Mouse (Mus musculus): Measurements from ENCODE around the gene Plod3. TPM values are rescaled to one million over a fixed set of nuclear protein-coding genes. Genes with fewer than 3 reads are reported as not detected.

Plod3 gene
- polyA plus RNA-seq, 1 experiment, result 120 TPM

DNA sequence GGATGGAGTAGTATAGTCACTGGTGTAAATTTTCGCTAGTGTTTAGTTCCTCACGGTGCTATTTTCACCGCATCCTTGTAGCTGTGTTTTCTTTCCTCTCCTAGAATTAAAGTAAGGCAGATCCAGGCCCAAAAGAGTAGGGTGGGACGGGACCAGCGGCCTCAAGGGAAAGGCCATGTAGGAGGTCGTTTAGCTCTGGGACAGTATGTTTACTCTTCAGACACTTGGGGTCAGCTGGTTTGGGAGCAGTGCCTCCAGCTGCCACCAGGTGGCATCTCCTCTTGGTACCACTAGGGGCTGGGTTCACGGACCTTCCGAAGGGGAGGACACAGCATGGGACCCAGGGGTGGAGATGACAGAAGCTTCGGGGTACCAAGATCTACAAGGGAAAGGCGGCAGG lies 24.3 kb upstream of the Plod3 start:
- TF ChIP-seq POLR2A (IDR thresholded peaks at IDR 0.05; ENCODE audit: low read depth, low read length), result no peak
- peak; percentile 79; the same call in 1 of the 2 replicates for TF ChIP-seq CTCF (IDR thresholded peaks at IDR 0.05; ENCODE audit: borderline replicate concordance, insufficient read depth, low read length)
- H3K27ac ChIP-seq (ENCODE audit: insufficient read depth, low read length), result peak overlapping the region; percentile 43
- peak overlapping the region; percentile 63 for H3K4me3 ChIP-seq (ENCODE audit: insufficient read depth, low read length)
- H3K4me1 ChIP-seq (ENCODE audit: control insufficient read depth, insufficient read depth, low read length), result no peaks in the 10 kb centered on the region

- Histone ChIP-seq H3K4me3 (ENCODE audit: insufficient read depth, low read length) (peak overlapping the region; percentile 63), H3K4me1 (ENCODE audit: control insufficient read depth, insufficient read depth, low read length) (no peaks in the 10 kb centered on the region), H3K27ac (ENCODE audit: insufficient read depth, low read length) (no peak overlapping the region)
- TF ChIP-seq POLR2A (IDR thresholded peaks at IDR 0.05; ENCODE audit: low read depth, low read length) (no peak), CTCF (IDR thresholded peaks at IDR 0.05; ENCODE audit: borderline replicate concordance, insufficient read depth, low read length) (no peak)
Observed at GRCm38 (mm10) chr5:136962966-136963540, 23.8 kb upstream of the Plod3 start.

- H3K27ac ChIP-seq (ENCODE audit: insufficient read depth, low read length), result no peak overlapping the region
- H3K4me1 ChIP-seq (ENCODE audit: control insufficient read depth, insufficient read depth, low read length), result no peaks in the 10 kb centered on the region
- no peak for TF ChIP-seq CTCF (IDR thresholded peaks at IDR 0.05; ENCODE audit: borderline replicate concordance, insufficient read depth, low read length)
- no peak for TF ChIP-seq POLR2A (IDR thresholded peaks at IDR 0.05; ENCODE audit: low read depth, low read length)
- H3K4me3 ChIP-seq (ENCODE audit: insufficient read depth, low read length), result no peak overlapping the region
Observed at GRCm38 (mm10) chr5:136965210-136965609, 21.6 kb upstream of the Plod3 start.

- Histone ChIP-seq H3K4me3 (ENCODE audit: insufficient read depth, low read length) (no peak overlapping the region), H3K4me1 (ENCODE audit: control insufficient read depth, insufficient read depth, low read length) (no peaks in the 10 kb centered on the region), H3K27ac (ENCODE audit: insufficient read depth, low read length) (no peak overlapping the region)
- TF ChIP-seq POLR2A (IDR thresholded peaks at IDR 0.05; ENCODE audit: low read depth, low read length), result no peak
- TF ChIP-seq CTCF (IDR thresholded peaks at IDR 0.05; ENCODE audit: borderline replicate concordance, insufficient read depth, low read length), result no peak
Observed at GRCm38 (mm10) chr5:136965686-136966085, 21.1 kb upstream of the Plod3 start.

DNA sequence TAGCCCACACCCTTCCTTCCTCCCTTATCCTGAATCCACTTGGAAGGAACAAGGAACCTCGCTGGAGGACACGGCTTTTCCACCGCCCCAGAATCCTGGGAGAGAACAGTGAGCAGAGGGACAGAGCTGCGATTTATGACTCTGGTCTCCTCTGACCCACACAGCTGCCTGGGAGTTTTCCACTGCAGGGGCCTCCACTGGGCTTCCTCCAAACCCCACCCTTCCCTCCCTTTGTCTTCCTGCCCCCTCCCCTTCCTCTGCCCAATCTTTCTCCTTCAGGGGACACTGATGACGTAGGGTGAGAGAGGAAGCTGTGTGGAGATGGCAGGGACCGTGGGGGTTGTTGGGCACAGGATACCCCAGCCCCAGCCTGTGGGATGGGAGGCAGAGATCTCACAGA lies 20.5 kb upstream of the Plod3 start, which contains the start of gene Cldn15:
Gene Cldn15, plus strand, starts transcription at position 286 of the 400 bp plus-strand sequence.
- TF ChIP-seq CTCF (IDR thresholded peaks at IDR 0.05; ENCODE audit: borderline replicate concordance, insufficient read depth, low read length) (no peak), POLR2A (IDR thresholded peaks at IDR 0.05; ENCODE audit: low read depth, low read length) (no peak)
- no peak within 1 kb of the TSS for H3K27ac ChIP-seq (ENCODE audit: insufficient read depth, low read length)
- H3K4me1 ChIP-seq (ENCODE audit: control insufficient read depth, insufficient read depth, low read length), result no peaks in the 10 kb centered on the region

DNA sequence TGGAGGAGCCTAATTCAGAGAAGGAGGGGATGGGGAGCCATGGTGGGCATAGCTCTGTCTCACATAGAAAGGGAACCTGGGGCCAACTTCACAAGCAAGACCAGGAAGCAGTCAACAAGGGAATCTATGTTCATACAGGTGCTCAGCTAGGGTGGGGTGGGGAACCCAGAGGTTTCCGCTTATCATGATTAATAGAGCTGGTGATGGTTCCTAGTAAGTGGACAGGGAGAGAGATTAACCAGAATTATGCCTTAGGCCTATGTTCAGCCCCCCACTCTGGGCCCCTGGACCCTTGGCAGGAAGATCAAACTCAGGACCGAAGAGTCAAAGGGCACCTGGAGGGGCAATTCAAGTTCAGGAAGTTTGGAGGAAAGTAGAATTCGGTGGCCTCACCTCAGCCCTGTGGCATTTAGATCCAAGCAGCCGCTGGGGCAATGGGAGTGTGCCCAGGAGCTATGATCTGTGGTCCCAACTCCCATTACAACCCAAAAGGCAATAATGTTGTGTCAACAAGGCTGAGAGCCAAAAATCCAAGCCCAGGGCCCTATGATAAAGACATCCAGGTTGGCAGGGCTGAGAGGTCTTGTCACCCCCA lies 19.9 kb upstream of the Plod3 start:
- no peak for TF ChIP-seq POLR2A (IDR thresholded peaks at IDR 0.05; ENCODE audit: low read depth, low read length)
- no peak for TF ChIP-seq CTCF (IDR thresholded peaks at IDR 0.05; ENCODE audit: borderline replicate concordance, insufficient read depth, low read length)
- Histone ChIP-seq H3K4me3 (ENCODE audit: insufficient read depth, low read length) (no peak overlapping the region), H3K27ac (ENCODE audit: insufficient read depth, low read length) (no peak overlapping the region), H3K4me1 (ENCODE audit: control insufficient read depth, insufficient read depth, low read length) (no peaks in the 10 kb centered on the region)

More for the DNA sequence above, 20.5 kb upstream of the Plod3 start, which contains the start of gene Cldn15:
- H3K4me3 ChIP-seq (ENCODE audit: insufficient read depth, low read length), result no peak within 1 kb of the TSS

- no peak overlapping the region for H3K4me3 ChIP-seq (ENCODE audit: insufficient read depth, low read length)
- no peaks in the 10 kb centered on the region for H3K4me1 ChIP-seq (ENCODE audit: control insufficient read depth, insufficient read depth, low read length)
- TF ChIP-seq POLR2A (IDR thresholded peaks at IDR 0.05; ENCODE audit: low read depth, low read length) (no peak), CTCF (IDR thresholded peaks at IDR 0.05; ENCODE audit: borderline replicate concordance, insufficient read depth, low read length) (no peak)
- H3K27ac ChIP-seq (ENCODE audit: insufficient read depth, low read length), result no peak overlapping the region
Observed at GRCm38 (mm10) chr5:136967592-136967991, 19.2 kb upstream of the Plod3 start.

- Histone ChIP-seq H3K4me1 (ENCODE audit: control insufficient read depth, insufficient read depth, low read length) (no peaks in the 10 kb centered on the region), H3K27ac (ENCODE audit: insufficient read depth, low read length) (no peak overlapping the region), H3K4me3 (ENCODE audit: insufficient read depth, low read length) (no peak overlapping the region)
- TF ChIP-seq POLR2A (IDR thresholded peaks at IDR 0.05; ENCODE audit: low read depth, low read length) (no peak), CTCF (IDR thresholded peaks at IDR 0.05; ENCODE audit: borderline replicate concordance, insufficient read depth, low read length) (peak; percentile 30; the same call in 1 of the 2 replicates)
Observed at GRCm38 (mm10) chr5:136970703-136971102, 16.1 kb upstream of the Plod3 start.

GRCm38 (mm10) chr5:136973670-136974069 lies 13.1 kb upstream of the Plod3 start:
- no peak for TF ChIP-seq CTCF (IDR thresholded peaks at IDR 0.05; ENCODE audit: borderline replicate concordance, insufficient read depth, low read length)
- no peak for TF ChIP-seq POLR2A (IDR thresholded peaks at IDR 0.05; ENCODE audit: low read depth, low read length)
- H3K4me1 ChIP-seq (ENCODE audit: control insufficient read depth, insufficient read depth, low read length), result no peaks in the 10 kb centered on the region
- no peak overlapping the region for H3K27ac ChIP-seq (ENCODE audit: insufficient read depth, low read length)
- no peak overlapping the region for H3K4me3 ChIP-seq (ENCODE audit: insufficient read depth, low read length)

DNA sequence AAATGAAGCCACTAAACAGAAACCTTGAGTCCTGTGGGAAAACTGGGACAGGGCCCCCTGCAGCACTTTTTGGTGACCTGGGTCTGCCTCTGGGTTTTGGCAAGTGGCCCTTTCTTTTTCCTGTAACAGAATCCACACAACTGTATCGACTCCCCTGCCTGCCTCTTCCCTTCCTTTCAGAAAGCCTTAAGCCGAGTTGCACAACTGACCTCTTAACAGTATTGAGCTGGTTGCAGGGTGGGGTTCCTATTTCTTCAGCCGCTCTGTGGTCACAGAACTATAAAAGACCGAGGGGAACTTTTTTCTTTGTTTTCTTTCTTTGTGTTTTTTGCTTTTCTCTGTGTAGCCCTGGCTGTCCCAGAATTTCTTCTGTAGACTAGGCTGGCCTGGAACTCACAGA lies 9.1 kb upstream of the Plod3 start:
- TF ChIP-seq CTCF (IDR thresholded peaks at IDR 0.05; ENCODE audit: borderline replicate concordance, insufficient read depth, low read length) (no peak), POLR2A (IDR thresholded peaks at IDR 0.05; ENCODE audit: low read depth, low read length) (no peak)
- no peak overlapping the region for H3K4me3 ChIP-seq (ENCODE audit: insufficient read depth, low read length)
- H3K4me1 ChIP-seq (ENCODE audit: control insufficient read depth, insufficient read depth, low read length), result no peaks in the 10 kb centered on the region
- no peak overlapping the region for H3K27ac ChIP-seq (ENCODE audit: insufficient read depth, low read length)

Measured in embryonic fibroblast, embryonic 13.5 days (primary cell).